Mouse (Mus musculus) hindbrain, embryonic 13.5 days (tissue): ENCODE results near the gene Arr3. TPM values are rescaled to one million over a fixed set of nuclear protein-coding genes. Genes with fewer than 3 reads are reported as not detected.
A peak's percentile ranks its signal among the peaks of the same experiment; 100 is the strongest.

ENCODE experiments used
- ATAC-seq: fragments of 200-750 bp; cut with Nextera tagmentation; 2 replicates; pipeline ENCODE4 v1.8.0; 2017; ENCODE audit warnings: moderate TSS enrichment; ENCODE audit not compliant: low FRiP score
- H3K27ac ChIP-seq: fragments of 300-500 bp; sonication (generic); 2 replicates; pipeline ENCODE4 v1.5.1; 2015; ENCODE audit warnings: inconsistent platforms, mild to moderate bottlenecking, moderate library complexity
- H3K27me3 ChIP-seq: fragments of 300-500 bp; sonication (generic); 2 replicates; pipeline ENCODE4 v1.6.1; 2015; ENCODE audit warnings: mild to moderate bottlenecking, inconsistent platforms
- H3K36me3 ChIP-seq: fragments of 300-500 bp; sonication (generic); 2 replicates; pipeline ENCODE4 v1.6.1; 2015; ENCODE audit warnings: mild to moderate bottlenecking, inconsistent platforms
- H3K4me1 ChIP-seq: fragments of 300-500 bp; sonication (generic); replicated peaks from 2 replicates; pipeline ENCODE4 v1.6.1; 2015; ENCODE audit warnings: inconsistent platforms
- H3K4me2 ChIP-seq: fragments of 300-500 bp; sonication (generic); 2 replicates; pipeline ENCODE4 v1.6.1; 2015; ENCODE audit warnings: inconsistent platforms, mild to moderate bottlenecking, moderate library complexity
- H3K4me3 ChIP-seq: fragments of 300-500 bp; sonication (generic); 2 replicates; pipeline ENCODE4 v1.5.1; 2015; ENCODE audit warnings: mild to moderate bottlenecking, inconsistent platforms
- H3K9ac ChIP-seq: fragments of 300-500 bp; sonication (generic); 2 replicates; pipeline ENCODE4 v1.6.1; 2015; ENCODE audit warnings: mild to moderate bottlenecking, inconsistent platforms
- H3K9me3 ChIP-seq: fragments of 300-500 bp; sonication (generic); 2 replicates; pipeline ENCODE4 v1.6.1; 2016; ENCODE audit warnings: inconsistent platforms
- WGBS: fragments of 180-500 bp; shearing (Covaris S2); methylation state at CpG from one replicate; pipeline ENCODE4 v1.1.7; 2015; 5-methylcytosine and 5-hydroxymethylcytosine counted together
- polyA plus RNA-seq: library from polyadenylated mRNA; unstranded; fragments of >200 nt; fragmentation: Nextera tagmentation; extraction: Ambion mirVana; gene quantifications from 2 replicates; pipeline ENCODE4 v1.2.1, GENCODE M21; 2015

Gene Arr3
- polyA plus RNA-seq, 1 experiment from 2014 or later: 0.73 TPM

DNA sequence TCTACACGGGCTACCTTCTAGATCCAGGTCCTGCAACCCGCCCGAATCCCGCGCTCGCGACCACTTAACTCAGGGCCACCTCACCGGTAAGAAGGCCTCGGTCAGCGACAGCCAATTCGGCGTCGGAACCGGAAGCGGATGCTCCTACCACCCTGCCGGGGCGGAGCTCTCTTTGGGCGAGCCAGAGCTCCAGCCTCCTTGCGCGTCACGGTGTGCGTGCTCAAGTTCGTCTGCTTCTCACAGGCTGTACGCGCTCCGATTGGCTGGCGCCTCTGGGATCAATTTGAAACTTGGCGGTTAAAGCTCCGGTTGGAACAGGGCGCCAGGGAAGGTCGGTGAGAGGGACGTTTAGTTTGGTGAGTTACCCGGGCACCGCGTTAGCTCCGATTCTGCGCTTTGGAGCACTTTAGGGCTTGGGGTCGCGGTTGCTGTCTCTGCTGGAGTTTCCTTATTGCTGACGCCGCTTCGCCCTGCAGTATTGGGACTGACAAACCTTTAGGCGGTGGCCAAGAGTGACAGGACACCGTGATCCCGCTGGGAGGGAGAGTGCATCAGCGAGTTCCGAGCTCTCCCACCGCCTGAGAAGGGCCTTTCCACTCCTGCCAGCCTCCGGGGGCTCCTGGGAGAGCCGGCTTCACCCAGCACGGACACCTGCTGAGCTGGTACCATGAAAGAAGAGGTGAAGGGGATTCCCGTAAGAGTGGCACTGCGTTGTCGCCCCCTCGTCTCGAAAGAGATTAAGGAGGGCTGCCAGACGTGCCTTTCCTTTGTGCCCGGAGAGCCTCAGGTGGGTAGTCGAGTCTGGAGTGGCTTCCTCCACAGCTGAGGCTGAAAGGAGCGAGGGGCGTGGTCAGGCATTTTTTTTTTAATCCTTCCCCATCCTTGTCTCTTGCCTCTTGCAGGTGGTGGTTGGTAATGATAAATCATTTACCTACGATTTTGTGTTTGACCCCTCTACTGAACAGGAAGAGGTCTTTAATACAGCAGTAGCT, 20.8 kb downstream of the Arr3 start, which contains the start of gene Pdzd11:
Pdzd11 (minus strand) TSS at position 767 of the 992 bp plus-strand sequence.
- Histone ChIP-seq H3K4me3 (peak within 1 kb of the TSS; percentile 49), H3K4me2 (peak within 1 kb of the TSS; percentile 71), H3K4me1 (peaks cover 14% of the 10 kb centered on the region), H3K27me3 (no peaks in the 10 kb centered on the region), H3K9ac (peak within 1 kb of the TSS; percentile 76), H3K36me3 (peaks cover 4% of the 10 kb centered on the region; the same call in 1 of the 2 replicates), H3K27ac (peak within 1 kb of the TSS; percentile 64; the same call in 1 of the 2 replicates), H3K9me3 (no peaks in the 10 kb centered on the region)
- peak; percentile 100 for ATAC-seq
- WGBS: 22% methylated on average over 62 of the region's 62 CpGs

DNA sequence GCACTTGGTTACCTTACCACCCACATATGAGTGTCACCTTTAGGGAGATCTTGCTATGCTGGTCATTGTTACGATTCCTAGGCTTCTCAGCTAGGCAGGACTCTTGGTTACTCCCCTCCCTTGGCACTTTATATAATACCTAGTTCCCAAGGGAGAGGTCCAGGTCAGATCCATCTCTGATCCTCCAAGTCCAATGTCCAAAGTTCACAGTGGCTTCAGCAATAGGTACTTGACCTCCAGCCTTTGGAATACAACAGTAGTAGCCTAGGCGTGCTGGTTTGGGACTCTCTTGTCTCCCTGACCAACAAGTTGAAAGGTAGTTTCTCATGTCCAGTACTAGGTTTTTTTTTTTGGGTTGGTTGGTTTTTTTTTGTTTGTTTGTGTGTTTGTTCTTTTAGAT, 23.8 kb downstream of the Arr3 start:
- no peak for ATAC-seq
- no peak overlapping the region for H3K27ac ChIP-seq
- peaks cover 14% of the 10 kb centered on the region for H3K4me1 ChIP-seq
- no peaks in the 10 kb centered on the region for H3K36me3 ChIP-seq
- no peak overlapping the region for H3K4me3 ChIP-seq
- WGBS: 93% methylated on average over 2 of the region's 2 CpGs
- no peak overlapping the region for H3K4me2 ChIP-seq
- H3K9ac ChIP-seq: no peak overlapping the region
- no peaks in the 10 kb centered on the region for H3K9me3 ChIP-seq
- H3K27me3 ChIP-seq: no peaks in the 10 kb centered on the region

DNA sequence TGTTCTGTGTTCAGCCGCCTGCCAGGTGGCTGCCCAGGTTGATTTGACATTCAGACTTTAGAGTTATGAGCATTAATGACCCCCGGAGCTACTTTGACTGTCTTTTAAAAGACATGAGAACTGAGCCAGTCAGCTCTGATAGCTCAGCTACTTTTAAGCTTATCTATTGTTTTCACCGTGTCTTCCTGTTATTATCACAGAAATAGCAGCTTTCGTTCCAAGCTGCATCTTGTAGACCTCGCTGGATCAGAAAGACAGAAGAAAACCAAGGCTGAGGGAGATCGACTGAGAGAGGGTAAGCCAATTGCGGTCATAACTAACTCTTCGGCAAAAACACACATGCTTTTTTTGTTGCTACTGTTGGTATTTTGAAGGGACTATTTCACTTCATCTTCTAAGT, 33.2 kb downstream of the Arr3 start:
- 92% methylated on average over 8 of the region's 8 CpGs for WGBS
- no peak overlapping the region for H3K27ac ChIP-seq
- ATAC-seq: no peak

DNA sequence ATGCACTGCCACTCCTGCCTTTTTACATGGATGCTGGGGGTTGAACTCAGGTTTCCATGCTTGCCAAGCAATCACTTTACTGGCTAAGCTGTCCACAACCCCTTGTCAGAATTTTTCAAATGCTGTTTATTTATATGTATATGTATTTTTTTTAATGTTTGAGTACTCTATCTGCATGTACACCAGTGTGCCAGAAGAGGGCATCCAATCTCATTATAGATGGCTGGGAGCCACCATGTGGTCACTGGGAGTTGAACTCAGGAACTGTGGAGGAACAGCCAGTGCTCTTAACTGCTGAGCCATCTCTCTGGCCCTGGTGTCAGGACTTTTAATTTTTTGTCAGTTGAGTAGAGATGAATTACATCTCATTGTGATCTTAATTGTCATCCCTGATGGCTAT, 47.6 kb downstream of the Arr3 start:
- H3K4me2 ChIP-seq: no peak overlapping the region
- H3K27me3 ChIP-seq: no peaks in the 10 kb centered on the region
- no peak overlapping the region for H3K27ac ChIP-seq
- no peaks in the 10 kb centered on the region for H3K9me3 ChIP-seq
- H3K4me1 ChIP-seq: no peaks in the 10 kb centered on the region
- no peak overlapping the region for H3K4me3 ChIP-seq
- no peak overlapping the region for H3K9ac ChIP-seq
- no peaks in the 10 kb centered on the region for H3K36me3 ChIP-seq
- no peak for ATAC-seq

More for the DNA sequence above, 33.2 kb downstream of the Arr3 start:
- H3K4me3 ChIP-seq: no peak overlapping the region
- no peaks in the 10 kb centered on the region for H3K27me3 ChIP-seq
- H3K9me3 ChIP-seq: no peaks in the 10 kb centered on the region
- H3K9ac ChIP-seq: no peak overlapping the region
- H3K36me3 ChIP-seq: no peaks in the 10 kb centered on the region
- no peak overlapping the region for H3K4me2 ChIP-seq
- no peaks in the 10 kb centered on the region for H3K4me1 ChIP-seq

DNA sequence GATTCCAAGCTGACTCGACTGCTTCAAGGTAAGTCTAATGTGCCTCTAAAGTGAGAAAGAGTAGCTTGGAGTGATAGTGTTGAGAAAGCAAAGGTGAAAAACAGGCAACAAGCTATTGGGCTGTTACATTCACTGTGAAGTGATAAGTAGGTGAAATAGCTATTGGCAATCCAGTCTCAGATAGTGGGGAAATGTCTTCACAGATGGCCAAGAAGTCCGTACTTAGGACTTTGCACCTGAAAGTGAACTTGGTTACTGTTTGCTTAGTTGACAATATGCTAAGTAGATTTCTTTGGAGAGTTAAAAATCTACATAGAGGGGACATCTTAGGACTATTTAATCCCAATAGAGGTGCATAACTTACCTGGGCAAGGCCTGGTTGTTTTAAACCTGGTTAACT, 59.5 kb downstream of the Arr3 start:
- ATAC-seq: no peak
- H3K27me3 ChIP-seq: 0 out of 2 replicates have a peak, but pooled peaks cover 2% of the 10 kb centered on the region
- WGBS: 95% methylated on average over 2 of the region's 2 CpGs
- no peak overlapping the region for H3K4me2 ChIP-seq
- no peak overlapping the region for H3K27ac ChIP-seq
- no peaks in the 10 kb centered on the region for H3K4me1 ChIP-seq
- H3K9ac ChIP-seq: no peak overlapping the region
- no peaks in the 10 kb centered on the region for H3K36me3 ChIP-seq
- no peak overlapping the region for H3K4me3 ChIP-seq
- H3K9me3 ChIP-seq: no peaks in the 10 kb centered on the region

Other genes starting within 250 kb of the Arr3 start
- not detected in 2 replicates for gene Otud6a, start 176.5 kb upstream of the Arr3 start, polyA plus RNA-seq
- 0.10 and 0.23 TPM in 2 replicates for gene Awat2, start 162.8 kb upstream of the Arr3 start, polyA plus RNA-seq
- 27.0 and 28.1 TPM in 2 replicates for gene Igbp1, start 111.2 kb upstream of the Arr3 start, polyA plus RNA-seq
- gene Dgat2l6, start 80.7 kb upstream of the Arr3 start, polyA plus RNA-seq: 0.04 TPM in 1 of 2 replicates, not detected in the other
- gene Awat1, start 33.2 kb upstream of the Arr3 start, polyA plus RNA-seq: not detected in 2 replicates
- gene P2ry4, start 10.6 kb upstream of the Arr3 start, polyA plus RNA-seq: not detected in 2 replicates
- gene Kif4, start 20.2 kb downstream of the Arr3 start, polyA plus RNA-seq: 6.5 and 7.1 TPM in 2 replicates
- 118 and 122 TPM in 2 replicates for gene Pdzd11, start 21.1 kb downstream of the Arr3 start, polyA plus RNA-seq
- gene Gdpd2, start 124.4 kb downstream of the Arr3 start, polyA plus RNA-seq: 31.3 and 32.8 TPM in 2 replicates
- 8.6 and 9.6 TPM in 2 replicates for gene Dlg3, start 162.2 kb downstream of the Arr3 start, polyA plus RNA-seq